9 mouse cellular contexts compared by ENCODE assay signal in genomic region chr1:57890259-57890902, GRCm38 (mm10).
DNase-seq lines count a peak whose midpoint lies in the region; ATAC-seq lines count a peak whose summit lies in the region.
"Had no signal": no experiment of that assay in that cellular context is flagged by ENCODE, and none has a peak within 500 bp of the region (broad histone marks: within the 10 kb centered on the region; RNA-seq: fewer than 3 reads in every experiment).

No protein-coding gene starts in this region.

- H3K27me3 ChIP-seq in forebrain, embryonic 11.5 days (ENCODE audit: control insufficient read depth, insufficient read depth, low read length) = no peaks in the 10 kb centered on the region
- no peaks in the 10 kb centered on the region for H3K27me3 ChIP-seq in forebrain, embryonic 15.5 days
- H3K27me3 ChIP-seq in forebrain, embryonic 13.5 days = no peaks in the 10 kb centered on the region
- H3K27me3 ChIP-seq in hindbrain, embryonic 16.5 days (replicated peaks; ENCODE audit: control insufficient read depth, insufficient read depth, low read length) = no peaks in the 10 kb centered on the region
- H3K27me3 ChIP-seq: CH12.LX had no signal

- 11% methylated on average over 5 of the region's 5 CpGs for WGBS in forebrain, embryonic 11.5 days
- 10% methylated on average over 5 of the region's 5 CpGs for WGBS in forebrain, embryonic 15.5 days
- WGBS in forebrain, embryonic 13.5 days = 13% methylated on average over 5 of the region's 5 CpGs
- WGBS in hindbrain, embryonic 16.5 days = 19% methylated on average over 5 of the region's 5 CpGs

- no peak for DNase-seq in forebrain, embryonic 11.5 days (ENCODE audit: low spot score)
- DNase-seq in lung, postnatal 14 days = peak; percentile 65
- DNase-seq in right cerebral cortex, postnatal 36 days (ENCODE audit: low spot score in 2 of 2) = no peak
- no peak for DNase-seq in layer of hippocampus, postnatal 10 days (ENCODE audit: low spot score in 2 of 2)
- DNase-seq in frontal cortex, postnatal 36 days (ENCODE audit: low spot score in 2 of 2) = no peak

- ATAC-seq in forebrain, embryonic 11.5 days (replicated peaks; ENCODE audit: low FRiP score) = 0 out of 2 replicates have a peak, but pooled peaks have one; percentile 12
- ATAC-seq in forebrain, embryonic 15.5 days (replicated peaks) = no peak
- 0 out of 2 replicates have a peak, but pooled peaks have one; percentile 27 for ATAC-seq in forebrain, embryonic 13.5 days
- peak; percentile 61 for ATAC-seq in hindbrain, embryonic 16.5 days

- no peaks in the 10 kb centered on the region for H3K9me3 ChIP-seq in forebrain, embryonic 11.5 days (ENCODE audit: control insufficient read depth, low read length)
- no peaks in the 10 kb centered on the region for H3K9me3 ChIP-seq in forebrain, embryonic 15.5 days
- no peaks in the 10 kb centered on the region for H3K9me3 ChIP-seq in forebrain, embryonic 13.5 days (replicated peaks)
- no peaks in the 10 kb centered on the region for H3K9me3 ChIP-seq in hindbrain, embryonic 16.5 days (ENCODE audit: control insufficient read depth, low read length)

- H3K27ac ChIP-seq in forebrain, embryonic 11.5 days (ENCODE audit: low read depth, low read length) = no peak overlapping the region
- H3K27ac ChIP-seq in forebrain, embryonic 15.5 days (replicated peaks) = no peak overlapping the region
- H3K27ac ChIP-seq in forebrain, embryonic 13.5 days = no peak overlapping the region
- no peak overlapping the region; the same call in 1 of the 2 replicates for H3K27ac ChIP-seq in hindbrain, embryonic 16.5 days (ENCODE audit: low read depth, low read length)

- H3K4me1 ChIP-seq in forebrain, embryonic 11.5 days (replicated peaks; ENCODE audit: control insufficient read depth, insufficient read depth, low read length) = no peaks in the 10 kb centered on the region; the same call in 1 of the 2 replicates
- H3K4me1 ChIP-seq in forebrain, embryonic 15.5 days = peaks cover 12% of the 10 kb centered on the region
- 0 out of 2 replicates have a peak, but pooled peaks cover 8% of the 10 kb centered on the region for H3K4me1 ChIP-seq in forebrain, embryonic 13.5 days
- no peaks in the 10 kb centered on the region; the same call in none of the 2 replicates for H3K4me1 ChIP-seq in hindbrain, embryonic 16.5 days (ENCODE audit: control insufficient read depth, insufficient read depth, low read depth, low read length)

- no peak overlapping the region for H3K4me3 ChIP-seq in forebrain, embryonic 11.5 days (ENCODE audit: low read depth, low read length)
- no peak overlapping the region for H3K4me3 ChIP-seq in forebrain, embryonic 15.5 days
- H3K4me3 ChIP-seq in forebrain, embryonic 13.5 days = no peak overlapping the region
- H3K4me3 ChIP-seq in hindbrain, embryonic 16.5 days (ENCODE audit: low read length) = no peak overlapping the region

- no peaks in the 10 kb centered on the region for H3K36me3 ChIP-seq in forebrain, embryonic 11.5 days (ENCODE audit: control insufficient read depth, insufficient read depth, low read length)
- peaks cover 2% of the 10 kb centered on the region; the same call in 1 of the 2 replicates for H3K36me3 ChIP-seq in forebrain, embryonic 15.5 days
- H3K36me3 ChIP-seq in forebrain, embryonic 13.5 days (ENCODE audit: poor library complexity, severe bottlenecking) = no peaks in the 10 kb centered on the region
- H3K36me3 ChIP-seq in hindbrain, embryonic 16.5 days (ENCODE audit: control insufficient read depth, insufficient read depth, low read length) = peaks cover 10% of the 10 kb centered on the region

- H3K9ac ChIP-seq in forebrain, embryonic 11.5 days (ENCODE audit: low read length) = no peak overlapping the region
- H3K9ac ChIP-seq in forebrain, embryonic 15.5 days (replicated peaks) = no peak overlapping the region
- H3K9ac ChIP-seq in forebrain, embryonic 13.5 days = no peak overlapping the region
- H3K9ac ChIP-seq in hindbrain, embryonic 16.5 days (ENCODE audit: low read depth, low read length) = no peak overlapping the region

- H3K4me2 ChIP-seq in forebrain, embryonic 11.5 days (ENCODE audit: low read depth, low read length, severe bottlenecking) = no peak overlapping the region
- no peak overlapping the region for H3K4me2 ChIP-seq in forebrain, embryonic 15.5 days (replicated peaks)
- no peak overlapping the region for H3K4me2 ChIP-seq in forebrain, embryonic 13.5 days
- no peak overlapping the region for H3K4me2 ChIP-seq in hindbrain, embryonic 16.5 days (ENCODE audit: low read length)
